Mouse (Mus musculus) central nervous system, embryonic 11.5 days (tissue): Measurements from ENCODE around the gene Cnksr1. TPM values are rescaled to one million over a fixed set of nuclear protein-coding genes. Genes with fewer than 3 reads are reported as not detected.

Experiments
- polyA plus RNA-seq: library from polyadenylated mRNA; depleted of rRNA; stranded (reverse); fragments of >200 nt; gene quantifications from 2 replicates; pipeline ENCODE4 v1.2.3, GENCODE M21; 2012; rRNA removed

The Cnksr1 gene
- 0.25 and 0.62 TPM in 2 replicates for polyA plus RNA-seq

GRCm38 (mm10) chr4:134238279-134238651, at the start of gene Cnksr1:
Gene Cnksr1 (minus strand): TSS chr4:134238399.

GRCm38 (mm10) chr4:134287575-134288025, 49.4 kb upstream of the Cnksr1 start, which contains the start of gene Pdik1l:
Gene Pdik1l (minus strand): TSS chr4:134287895.

GRCm38 (mm10) chr4:134253722-134254324, 15.6 kb upstream of the Cnksr1 start, which contains the start of gene Grrp1:
Gene Grrp1 (minus strand): TSS chr4:134254106.

GRCm38 (mm10) chr4:134246719-134247258, 8.6 kb upstream of the Cnksr1 start, which contains the start of gene Gm30191:
Gene Gm30191 (plus strand): TSS chr4:134246935.

GRCm38 (mm10) chr4:134245148-134245843, 7.1 kb upstream of the Cnksr1 start, which contains the start of gene Zfp593:
Gene Zfp593 (minus strand): TSS chr4:134245592.

GRCm38 (mm10) chr4:134243516-134244250, 5.5 kb upstream of the Cnksr1 start, which contains the start of gene E130218I03Rik:
Gene E130218I03Rik (plus strand): TSS chr4:134243662.

GRCm38 (mm10) chr4:134227194-134227593, 11.0 kb downstream of the Cnksr1 start, which contains the start of gene Catsper4:
Gene Catsper4 (minus strand): TSS chr4:134227383.

GRCm38 (mm10) chr4:134202904-134203303, 35.3 kb downstream of the Cnksr1 start, which contains the start of gene Gm7534:
Gene Gm7534 (minus strand): TSS chr4:134203004.

Other genes starting within 250 kb of the Cnksr1 start
- gene Dhdds, start 237.5 kb downstream of the Cnksr1 start, polyA plus RNA-seq, result 36.4 and 43.8 TPM in 2 replicates
- 4.5 and 9.5 TPM in 2 replicates for gene Lin28a, start 219.6 kb downstream of the Cnksr1 start, polyA plus RNA-seq
- not detected in 2 replicates for gene Zfp683, start 184.6 kb downstream of the Cnksr1 start, polyA plus RNA-seq
- gene Crybg2, start 177.6 kb downstream of the Cnksr1 start, polyA plus RNA-seq, result 0.71 and 2.0 TPM in 2 replicates
- gene Cd52, start 143.3 kb downstream of the Cnksr1 start, polyA plus RNA-seq, result 3.4 and 4.2 TPM in 2 replicates
- gene Ubxn11, start 135.8 kb downstream of the Cnksr1 start, polyA plus RNA-seq, result 9.2 and 11.2 TPM in 2 replicates
- 164 and 169 TPM in 2 replicates for gene Sh3bgrl3, start 109.6 kb downstream of the Cnksr1 start, polyA plus RNA-seq
- gene Cep85, start 51.3 kb downstream of the Cnksr1 start, polyA plus RNA-seq, result 33.3 and 37.3 TPM in 2 replicates
- 0.10 TPM in 1 of 2 replicates, not detected in the other for gene Gm7534, start 35.4 kb downstream of the Cnksr1 start, polyA plus RNA-seq
- gene Catsper4, start 11.0 kb downstream of the Cnksr1 start, polyA plus RNA-seq, result not detected in 2 replicates
- gene E130218I03Rik, start 5.3 kb upstream of the Cnksr1 start, polyA plus RNA-seq, result 0.08 TPM in 1 of 2 replicates, not detected in the other
- 14.1 and 15.2 TPM in 2 replicates for gene Zfp593, start 7.2 kb upstream of the Cnksr1 start, polyA plus RNA-seq
- gene Gm30191, start 8.5 kb upstream of the Cnksr1 start, polyA plus RNA-seq, result 0.31 TPM in 1 of 2 replicates, not detected in the other
- 7.5 and 8.5 TPM in 2 replicates for gene Grrp1, start 15.7 kb upstream of the Cnksr1 start, polyA plus RNA-seq
- gene Pdik1l, start 49.5 kb upstream of the Cnksr1 start, polyA plus RNA-seq, result 9.3 and 14.4 TPM in 2 replicates
- gene Trim63, start 76.7 kb upstream of the Cnksr1 start, polyA plus RNA-seq, result 1.8 and 3.1 TPM in 2 replicates
- gene Slc30a2, start 104.8 kb upstream of the Cnksr1 start, polyA plus RNA-seq, result 0.07 TPM in 1 of 2 replicates, not detected in the other
- gene Extl1, start 145.5 kb upstream of the Cnksr1 start, polyA plus RNA-seq, result 0.22 and 0.68 TPM in 2 replicates
- gene Pafah2, start 157.9 kb upstream of the Cnksr1 start, polyA plus RNA-seq, result 12.0 and 14.2 TPM in 2 replicates
- 1,055 and 1,621 TPM in 2 replicates for gene Stmn1, start 229.9 kb upstream of the Cnksr1 start, polyA plus RNA-seq